Mouse (Mus musculus): ENCODE results near the gene C1qb. TPM values are rescaled to one million over a fixed set of nuclear protein-coding genes. Genes with fewer than 3 reads are reported as not detected.

The C1qb gene
- polyA plus RNA-seq, 1 experiment from 2014 or later, result 34.9 TPM

GRCm38 (mm10) chr4:136863517-136863916, 22.5 kb downstream of the C1qb start:
- H3K36me3 ChIP-seq, result no peaks in the 10 kb centered on the region
- no peak overlapping the region for H3K9ac ChIP-seq
- 46% methylated on average over 9 of the region's 9 CpGs for WGBS
- no peak for ATAC-seq (ENCODE audit: low FRiP score, low read depth)
- peaks cover 51% of the 10 kb centered on the region for H3K4me1 ChIP-seq
- no peaks in the 10 kb centered on the region for H3K9me3 ChIP-seq
- H3K4me2 ChIP-seq (replicated peaks), result no peak overlapping the region
- H3K27ac ChIP-seq, result no peak overlapping the region
- H3K27me3 ChIP-seq (replicated peaks), result no peaks in the 10 kb centered on the region
- no peak overlapping the region for H3K4me3 ChIP-seq

- Histone ChIP-seq H3K4me2 (replicated peaks) (0 out of 2 replicates have a peak overlapping the region, but pooled peaks have one; percentile 28), H3K9ac (no peak overlapping the region), H3K36me3 (no peaks in the 10 kb centered on the region), H3K4me1 (peaks cover 42% of the 10 kb centered on the region), H3K27ac (0 out of 2 replicates have a peak overlapping the region, but pooled peaks have one; percentile 51), H3K4me3 (no peak overlapping the region), H3K9me3 (no peaks in the 10 kb centered on the region), H3K27me3 (replicated peaks) (no peaks in the 10 kb centered on the region)
- WGBS, result 67% methylated on average over 2 of the region's 2 CpGs
- no peak for ATAC-seq (ENCODE audit: low FRiP score, low read depth)
These were observed 23.6 kb downstream of the C1qb start for GRCm38 (mm10) chr4:136862411-136862810.

- no peaks in the 10 kb centered on the region for H3K9me3 ChIP-seq
- no peaks in the 10 kb centered on the region for H3K36me3 ChIP-seq
- no peak for ATAC-seq (ENCODE audit: low FRiP score, low read depth)
- H3K27me3 ChIP-seq (replicated peaks), result no peaks in the 10 kb centered on the region
- H3K9ac ChIP-seq, result 0 out of 2 replicates have a peak overlapping the region, but pooled peaks have one; percentile 36
- WGBS, result 1% methylated on average over 17 of the region's 17 CpGs
- peak overlapping the region; percentile 51; the same call in 1 of the 2 replicates for H3K27ac ChIP-seq
- peaks cover 37% of the 10 kb centered on the region for H3K4me1 ChIP-seq
- no peak overlapping the region for H3K4me3 ChIP-seq
- peak overlapping the region; percentile 28; the same call in 1 of the 2 replicates for H3K4me2 ChIP-seq (replicated peaks)
These were observed 24.2 kb downstream of the C1qb start for GRCm38 (mm10) chr4:136861806-136862205.

GRCm38 (mm10) chr4:136860022-136860421, 26.0 kb downstream of the C1qb start:
- Histone ChIP-seq H3K4me3 (no peak overlapping the region), H3K27ac (no peak overlapping the region), H3K36me3 (no peaks in the 10 kb centered on the region), H3K9ac (no peak overlapping the region), H3K9me3 (no peaks in the 10 kb centered on the region), H3K4me1 (peaks cover 31% of the 10 kb centered on the region), H3K27me3 (replicated peaks) (no peaks in the 10 kb centered on the region), H3K4me2 (replicated peaks) (no peak overlapping the region)
- ATAC-seq (ENCODE audit: low FRiP score, low read depth), result no peak
- WGBS, result 85% methylated on average over 7 of the region's 7 CpGs

GRCm38 (mm10) chr4:136855081-136855480, 30.9 kb downstream of the C1qb start:
- H3K36me3 ChIP-seq, result no peaks in the 10 kb centered on the region
- H3K4me3 ChIP-seq, result no peak overlapping the region
- no peak overlapping the region for H3K9ac ChIP-seq
- no peaks in the 10 kb centered on the region for H3K27me3 ChIP-seq (replicated peaks)
- no peaks in the 10 kb centered on the region for H3K4me1 ChIP-seq
- no peaks in the 10 kb centered on the region for H3K9me3 ChIP-seq
- 27% methylated on average over 6 of the region's 6 CpGs for WGBS
- no peak overlapping the region for H3K27ac ChIP-seq
- no peak overlapping the region for H3K4me2 ChIP-seq (replicated peaks)
- no peak for ATAC-seq (ENCODE audit: low FRiP score, low read depth)

- no peak for ATAC-seq (ENCODE audit: low FRiP score, low read depth)
- no peaks in the 10 kb centered on the region for H3K9me3 ChIP-seq
- no peaks in the 10 kb centered on the region for H3K36me3 ChIP-seq
- no peak overlapping the region for H3K9ac ChIP-seq
- no peak overlapping the region for H3K4me3 ChIP-seq
- no peaks in the 10 kb centered on the region for H3K4me1 ChIP-seq
- 76% methylated on average over 12 of the region's 12 CpGs for WGBS
- H3K27me3 ChIP-seq (replicated peaks), result no peaks in the 10 kb centered on the region
- H3K27ac ChIP-seq, result no peak overlapping the region
- no peak overlapping the region for H3K4me2 ChIP-seq (replicated peaks)
These were observed 33.0 kb downstream of the C1qb start for GRCm38 (mm10) chr4:136852989-136853388.

- 68% methylated on average over 5 of the region's 5 CpGs for WGBS
These were observed 33.9 kb downstream of the C1qb start for GRCm38 (mm10) chr4:136852119-136852518.

GRCm38 (mm10) chr4:136848565-136848964, 37.4 kb downstream of the C1qb start:
- Histone ChIP-seq H3K9me3 (no peaks in the 10 kb centered on the region), H3K9ac (no peak overlapping the region), H3K27ac (no peak overlapping the region), H3K27me3 (replicated peaks) (no peaks in the 10 kb centered on the region), H3K4me2 (replicated peaks) (no peak overlapping the region), H3K36me3 (no peaks in the 10 kb centered on the region), H3K4me3 (no peak overlapping the region), H3K4me1 (no peaks in the 10 kb centered on the region)
- WGBS, result 79% methylated on average over 4 of the region's 4 CpGs
- no peak for ATAC-seq (ENCODE audit: low FRiP score, low read depth)

More at GRCm38 (mm10) chr4:136852119-136852518, 33.9 kb downstream of the C1qb start:
- H3K27me3 ChIP-seq (replicated peaks), result no peaks in the 10 kb centered on the region
- H3K4me3 ChIP-seq, result no peak overlapping the region
- H3K36me3 ChIP-seq, result no peaks in the 10 kb centered on the region
- H3K9me3 ChIP-seq, result no peaks in the 10 kb centered on the region
- H3K4me2 ChIP-seq (replicated peaks), result no peak overlapping the region
- ATAC-seq (ENCODE audit: low FRiP score, low read depth), result no peak
- H3K27ac ChIP-seq, result no peak overlapping the region
- H3K4me1 ChIP-seq, result no peaks in the 10 kb centered on the region
- H3K9ac ChIP-seq, result no peak overlapping the region

- WGBS, result 67% methylated on average over 6 of the region's 6 CpGs
These were observed 38.8 kb downstream of the C1qb start for GRCm38 (mm10) chr4:136847166-136847565.

GRCm38 (mm10) chr4:136842802-136843201, 43.2 kb downstream of the C1qb start:
- H3K27me3 ChIP-seq (replicated peaks), result 0 out of 2 replicates have a peak, but pooled peaks cover 4% of the 10 kb centered on the region
- no peak for ATAC-seq (ENCODE audit: low FRiP score, low read depth)
- no peak overlapping the region for H3K9ac ChIP-seq
- no peak overlapping the region for H3K4me3 ChIP-seq
- H3K4me2 ChIP-seq (replicated peaks), result no peak overlapping the region
- no peak overlapping the region for H3K27ac ChIP-seq
- peaks cover 16% of the 10 kb centered on the region for H3K4me1 ChIP-seq
- no peaks in the 10 kb centered on the region for H3K9me3 ChIP-seq
- whole genome bisulfite sequencing, result 85% methylated on average over 10 of the region's 10 CpGs
- H3K36me3 ChIP-seq, result no peaks in the 10 kb centered on the region

More at GRCm38 (mm10) chr4:136847166-136847565, 38.8 kb downstream of the C1qb start:
- Histone ChIP-seq H3K27me3 (replicated peaks) (no peaks in the 10 kb centered on the region), H3K9me3 (no peaks in the 10 kb centered on the region), H3K36me3 (no peaks in the 10 kb centered on the region), H3K9ac (no peak overlapping the region), H3K4me3 (no peak overlapping the region), H3K4me2 (replicated peaks) (no peak overlapping the region), H3K4me1 (no peaks in the 10 kb centered on the region), H3K27ac (no peak overlapping the region)
- ATAC-seq (ENCODE audit: low FRiP score, low read depth), result no peak

GRCm38 (mm10) chr4:136842033-136842432, 44.0 kb downstream of the C1qb start:
- ATAC-seq (ENCODE audit: low FRiP score, low read depth), result no peak
- Histone ChIP-seq H3K4me1 (peaks cover 23% of the 10 kb centered on the region), H3K27ac (no peak overlapping the region), H3K27me3 (replicated peaks) (0 out of 2 replicates have a peak, but pooled peaks cover 4% of the 10 kb centered on the region), H3K4me3 (no peak overlapping the region), H3K9me3 (no peaks in the 10 kb centered on the region), H3K9ac (no peak overlapping the region), H3K36me3 (no peaks in the 10 kb centered on the region), H3K4me2 (replicated peaks) (no peak overlapping the region)
- 83% methylated on average over 4 of the region's 4 CpGs for WGBS

- 0 out of 2 replicates have a peak, but pooled peaks cover 4% of the 10 kb centered on the region for H3K27me3 ChIP-seq (replicated peaks)
- H3K4me1 ChIP-seq, result peaks cover 32% of the 10 kb centered on the region
- H3K27ac ChIP-seq, result no peak overlapping the region
- WGBS, result 11% methylated on average over 5 of the region's 5 CpGs
- H3K36me3 ChIP-seq, result no peaks in the 10 kb centered on the region
- peak; percentile 36; the same call in 1 of the 2 replicates for ATAC-seq (ENCODE audit: low FRiP score, low read depth)
- no peak overlapping the region; the same call in 1 of the 2 replicates for H3K4me2 ChIP-seq (replicated peaks)
- no peak overlapping the region for H3K4me3 ChIP-seq
- H3K9me3 ChIP-seq, result no peaks in the 10 kb centered on the region
- H3K9ac ChIP-seq, result no peak overlapping the region
These were observed 44.9 kb downstream of the C1qb start for GRCm38 (mm10) chr4:136841056-136841455.

GRCm38 (mm10) chr4:136838462-136838861, 47.5 kb downstream of the C1qb start:
- Histone ChIP-seq H3K27ac (no peak overlapping the region), H3K27me3 (replicated peaks) (0 out of 2 replicates have a peak, but pooled peaks cover 4% of the 10 kb centered on the region), H3K4me3 (no peak overlapping the region), H3K4me2 (replicated peaks) (no peak overlapping the region; the same call in 1 of the 2 replicates), H3K9me3 (no peaks in the 10 kb centered on the region), H3K36me3 (no peaks in the 10 kb centered on the region), H3K9ac (no peak overlapping the region), H3K4me1 (peaks cover 43% of the 10 kb centered on the region)
- ATAC-seq (ENCODE audit: low FRiP score, low read depth), result no peak
- WGBS, result 39% methylated on average over 9 of the region's 9 CpGs
